Mouse (Mus musculus) neural tube, embryonic 15.5 days (tissue): ENCODE results near the gene Cemip. TPM values are rescaled to one million over a fixed set of nuclear protein-coding genes. Genes with fewer than 3 reads are reported as not detected.

Source experiments
- ATAC-seq: fragments of 200-750 bp; cut with Nextera tagmentation; 2 replicates; pipeline ENCODE4 v1.8.0; 2017; ENCODE audit warnings: mild to moderate bottlenecking, moderate TSS enrichment, moderate library complexity; ENCODE audit not compliant: low FRiP score
- H3K27ac ChIP-seq: fragments of 300-500 bp; sonication (generic); replicated peaks from 2 replicates; pipeline ENCODE4 v1.5.1; 2015; ENCODE audit warnings: mild to moderate bottlenecking, inconsistent platforms
- H3K27me3 ChIP-seq: fragments of 300-500 bp; sonication (generic); replicated peaks from 2 replicates; pipeline ENCODE4 v1.6.1; 2015; ENCODE audit warnings: inconsistent platforms
- H3K36me3 ChIP-seq: fragments of 300-500 bp; sonication (generic); 2 replicates; pipeline ENCODE4 v1.6.1; 2015; ENCODE audit warnings: inconsistent platforms
- H3K4me1 ChIP-seq: fragments of 300-500 bp; sonication (generic); 2 replicates; pipeline ENCODE4 v1.6.1; 2015; ENCODE audit warnings: inconsistent platforms
- H3K4me2 ChIP-seq: fragments of 300-500 bp; sonication (generic); 2 replicates; pipeline ENCODE4 v1.6.1; 2015; ENCODE audit warnings: inconsistent platforms, mild to moderate bottlenecking, moderate library complexity
- H3K4me3 ChIP-seq: fragments of 300-500 bp; sonication (generic); replicated peaks from 2 replicates; pipeline ENCODE4 v1.5.1; 2015; ENCODE audit warnings: mild to moderate bottlenecking, inconsistent platforms
- H3K9ac ChIP-seq: fragments of 300-500 bp; sonication (generic); replicated peaks from 2 replicates; pipeline ENCODE4 v1.6.1; 2015; ENCODE audit warnings: mild to moderate bottlenecking, inconsistent platforms
- H3K9me3 ChIP-seq: fragments of 300-500 bp; sonication (generic); replicated peaks from 2 replicates; pipeline ENCODE4 v1.6.1; 2016; ENCODE audit warnings: inconsistent platforms
- WGBS: fragments of 180-500 bp; shearing (Covaris S2); methylation state at CpG from one replicate; pipeline ENCODE4 v1.1.7; 2015; ENCODE audit warnings: mixed read lengths; 5-methylcytosine and 5-hydroxymethylcytosine counted together
- polyA plus RNA-seq: library from polyadenylated mRNA; unstranded; fragments of >200 nt; fragmentation: Nextera tagmentation; extraction: Ambion mirVana; gene quantifications from 2 replicates; pipeline ENCODE4 v1.2.1, GENCODE M21; 2015

Cemip gene
- polyA plus RNA-seq, 1 experiment from 2014 or later = 0.83 TPM

- Histone ChIP-seq H3K4me2 (no peak overlapping the region), H3K36me3 (no peaks in the 10 kb centered on the region), H3K9me3 (no peaks in the 10 kb centered on the region), H3K27me3 (no peaks in the 10 kb centered on the region), H3K4me3 (no peak overlapping the region), H3K27ac (no peak overlapping the region), H3K9ac (no peak overlapping the region), H3K4me1 (no peaks in the 10 kb centered on the region)
- 85% methylated on average over 6 of the region's 6 CpGs for WGBS
- no peak for ATAC-seq
Observed at GRCm38 (mm10) chr7:84023466-84023865, 62.8 kb downstream of the Cemip start.

- no peak for ATAC-seq
- H3K4me1 ChIP-seq = 0 out of 2 replicates have a peak, but pooled peaks cover 2% of the 10 kb centered on the region
- no peaks in the 10 kb centered on the region for H3K27me3 ChIP-seq
- no peaks in the 10 kb centered on the region for H3K9me3 ChIP-seq
- WGBS = 80% methylated on average over 3 of the region's 3 CpGs
- H3K9ac ChIP-seq = no peak overlapping the region
- H3K4me2 ChIP-seq = no peak overlapping the region
- no peak overlapping the region for H3K27ac ChIP-seq
- H3K36me3 ChIP-seq = no peaks in the 10 kb centered on the region
- no peak overlapping the region for H3K4me3 ChIP-seq
Observed at GRCm38 (mm10) chr7:84022462-84022861, 63.8 kb downstream of the Cemip start.

GRCm38 (mm10) chr7:84019381-84019780 is 66.9 kb downstream of the Cemip start:
- H3K36me3 ChIP-seq = no peaks in the 10 kb centered on the region
- no peaks in the 10 kb centered on the region for H3K27me3 ChIP-seq
- no peak overlapping the region for H3K9ac ChIP-seq
- no peak overlapping the region for H3K4me3 ChIP-seq
- H3K27ac ChIP-seq = no peak overlapping the region
- H3K4me2 ChIP-seq = no peak overlapping the region
- ATAC-seq = no peak
- peaks cover 8% of the 10 kb centered on the region; the same call in 1 of the 2 replicates for H3K4me1 ChIP-seq
- H3K9me3 ChIP-seq = no peaks in the 10 kb centered on the region

GRCm38 (mm10) chr7:84018291-84019266 is 67.7 kb downstream of the Cemip start:
- no peak for ATAC-seq
- H3K4me2 ChIP-seq = no peak overlapping the region

GRCm38 (mm10) chr7:84015050-84015449 is 71.3 kb downstream of the Cemip start:
- Histone ChIP-seq H3K36me3 (no peaks in the 10 kb centered on the region), H3K9ac (no peak overlapping the region), H3K27me3 (no peaks in the 10 kb centered on the region), H3K4me1 (peaks cover 8% of the 10 kb centered on the region; the same call in 1 of the 2 replicates), H3K4me3 (no peak overlapping the region), H3K9me3 (no peaks in the 10 kb centered on the region), H3K4me2 (no peak overlapping the region), H3K27ac (no peak overlapping the region)
- WGBS = 84% methylated on average over 1 of the region's 1 CpGs
- ATAC-seq = no peak

More at GRCm38 (mm10) chr7:84018291-84019266, 67.7 kb downstream of the Cemip start:
- Histone ChIP-seq H3K36me3 (no peaks in the 10 kb centered on the region), H3K4me1 (peaks cover 8% of the 10 kb centered on the region; the same call in 1 of the 2 replicates), H3K9ac (no peak overlapping the region), H3K27me3 (no peaks in the 10 kb centered on the region), H3K9me3 (no peaks in the 10 kb centered on the region), H3K4me3 (no peak overlapping the region), H3K27ac (no peak overlapping the region)
- WGBS = 77% methylated on average over 5 of the region's 5 CpGs

- H3K4me2 ChIP-seq = no peak overlapping the region
- H3K36me3 ChIP-seq = no peaks in the 10 kb centered on the region
- H3K9me3 ChIP-seq = no peaks in the 10 kb centered on the region
- no peak for ATAC-seq
- 88% methylated on average over 4 of the region's 4 CpGs for WGBS
- peaks cover 8% of the 10 kb centered on the region; the same call in 1 of the 2 replicates for H3K4me1 ChIP-seq
- H3K27me3 ChIP-seq = no peaks in the 10 kb centered on the region
- H3K9ac ChIP-seq = no peak overlapping the region
- no peak overlapping the region for H3K4me3 ChIP-seq
- H3K27ac ChIP-seq = no peak overlapping the region
Observed at GRCm38 (mm10) chr7:84013656-84014055, 72.6 kb downstream of the Cemip start.

GRCm38 (mm10) chr7:84004357-84004756 is 81.9 kb downstream of the Cemip start:
- H3K9me3 ChIP-seq = no peaks in the 10 kb centered on the region
- ATAC-seq = no peak
- no peak overlapping the region for H3K9ac ChIP-seq
- no peak overlapping the region for H3K4me2 ChIP-seq
- no peaks in the 10 kb centered on the region for H3K36me3 ChIP-seq
- no peaks in the 10 kb centered on the region for H3K4me1 ChIP-seq
- no peak overlapping the region for H3K27ac ChIP-seq
- 77% methylated on average over 6 of the region's 6 CpGs for WGBS
- no peak overlapping the region for H3K4me3 ChIP-seq
- no peaks in the 10 kb centered on the region for H3K27me3 ChIP-seq

- 65% methylated on average over 3 of the region's 3 CpGs for WGBS
- no peaks in the 10 kb centered on the region for H3K27me3 ChIP-seq
Observed at GRCm38 (mm10) chr7:84001516-84001915, 84.8 kb downstream of the Cemip start.

GRCm38 (mm10) chr7:84000671-84001070 is 85.6 kb downstream of the Cemip start:
- Histone ChIP-seq H3K27ac (no peak overlapping the region), H3K36me3 (no peaks in the 10 kb centered on the region), H3K9ac (no peak overlapping the region), H3K4me2 (no peak overlapping the region), H3K27me3 (no peaks in the 10 kb centered on the region), H3K9me3 (no peaks in the 10 kb centered on the region), H3K4me1 (no peaks in the 10 kb centered on the region), H3K4me3 (no peak overlapping the region)
- no peak for ATAC-seq
- 97% methylated on average over 2 of the region's 2 CpGs for WGBS

More at GRCm38 (mm10) chr7:84001516-84001915, 84.8 kb downstream of the Cemip start:
- Histone ChIP-seq H3K9ac (no peak overlapping the region), H3K4me3 (no peak overlapping the region), H3K4me2 (no peak overlapping the region), H3K36me3 (no peaks in the 10 kb centered on the region), H3K9me3 (no peaks in the 10 kb centered on the region), H3K27ac (no peak overlapping the region), H3K4me1 (no peaks in the 10 kb centered on the region)
- peak; percentile 73; the same call in 1 of the 2 replicates for ATAC-seq

- H3K9ac ChIP-seq = no peak overlapping the region
- no peaks in the 10 kb centered on the region for H3K27me3 ChIP-seq
- H3K27ac ChIP-seq = no peak overlapping the region
- no peak overlapping the region for H3K4me3 ChIP-seq
- ATAC-seq = no peak
- 100% methylated on average over 1 of the region's 1 CpGs for WGBS
- no peaks in the 10 kb centered on the region for H3K36me3 ChIP-seq
- H3K4me2 ChIP-seq = no peak overlapping the region
- H3K4me1 ChIP-seq = no peaks in the 10 kb centered on the region
- no peaks in the 10 kb centered on the region for H3K9me3 ChIP-seq
Observed at GRCm38 (mm10) chr7:83999647-84000046, 86.7 kb downstream of the Cemip start.

GRCm38 (mm10) chr7:83994348-83994747 is 92.0 kb downstream of the Cemip start:
- Histone ChIP-seq H3K36me3 (no peaks in the 10 kb centered on the region), H3K4me2 (no peak overlapping the region)
- no peak for ATAC-seq

GRCm38 (mm10) chr7:83989294-83989693 is 97.0 kb downstream of the Cemip start:
- Histone ChIP-seq H3K4me1 (no peaks in the 10 kb centered on the region), H3K36me3 (no peaks in the 10 kb centered on the region), H3K9ac (no peak overlapping the region), H3K4me3 (no peak overlapping the region), H3K4me2 (no peak overlapping the region), H3K27me3 (no peaks in the 10 kb centered on the region), H3K9me3 (no peaks in the 10 kb centered on the region), H3K27ac (no peak overlapping the region)
- no peak for ATAC-seq
- 88% methylated on average over 4 of the region's 4 CpGs for WGBS

More at GRCm38 (mm10) chr7:83994348-83994747, 92.0 kb downstream of the Cemip start:
- H3K27me3 ChIP-seq = no peaks in the 10 kb centered on the region
- WGBS = 100% methylated on average over 1 of the region's 1 CpGs
- H3K27ac ChIP-seq = no peak overlapping the region
- H3K4me3 ChIP-seq = no peak overlapping the region
- no peaks in the 10 kb centered on the region for H3K9me3 ChIP-seq
- H3K4me1 ChIP-seq = no peaks in the 10 kb centered on the region
- no peak overlapping the region for H3K9ac ChIP-seq
